Mouse (Mus musculus) left cerebral cortex, postnatal 36 days (tissue): ENCODE measurements around the gene Inpp5d. TPM values are rescaled to one million over a fixed set of nuclear protein-coding genes. Genes with fewer than 3 reads are reported as not detected.

Source experiments
- DNase-seq, 2 experiments: peaks; one replicate each; pipeline ENCODE4 v3.0.0; 2021 to 2022; ENCODE audit warnings: low spot score in 2 of 2, mixed read lengths in 1 of 2
- intact Hi-C: fragments of 180-260 bp; cut with DNase I; formaldehyde crosslinking; loops from one replicate; pipeline ENCODE4 v1.15.1; 2025
- total RNA-seq, 2 experiments: library from RNA; stranded (reverse); gene quantifications; 2 replicates each; pipeline ENCODE4 v1.2.3; 2021

Inpp5d gene
- total RNA-seq: 10 to 100 TPM; 19.8 to 20.5 TPM

- no peak for DNase-seq
- intact Hi-C loops: loop anchor here (5.0 kb wide), 1 partner anchor 37 kb away; no protein-coding TSS in a partner anchor
Measured at GRCm38 (mm10) chr1:87620211-87620668, at the start of gene Inpp5d. TSS of gene Inpp5d (plus strand) at chr1:87620312.

- intact Hi-C loops: no loop called here
- no peak for DNase-seq
Measured at GRCm38 (mm10) chr1:87573261-87573660, 46.9 kb upstream of the Inpp5d start.

DNA sequence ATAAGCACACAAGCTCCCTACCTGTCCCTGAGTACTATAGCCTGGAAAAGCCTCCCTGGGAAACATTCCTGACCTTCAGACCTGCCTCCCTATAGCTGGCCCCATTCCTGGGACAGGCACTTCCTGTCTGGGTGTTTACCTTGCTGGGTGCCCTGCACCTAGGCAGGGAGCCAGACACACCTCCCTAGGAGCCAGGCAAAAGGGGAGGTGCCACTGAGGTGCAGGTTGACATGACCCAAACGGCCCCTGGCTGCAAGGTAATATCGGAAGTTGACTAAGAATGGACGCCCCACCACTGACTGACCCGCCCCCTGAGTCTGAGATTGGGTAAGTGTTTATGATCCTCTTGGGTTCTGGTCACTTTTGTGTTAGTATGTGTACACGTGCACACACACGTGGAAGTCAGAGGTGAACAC lies 46.3 kb upstream of the Inpp5d start, which contains the start of gene Ngef:
Ngef (minus strand) TSS at position 71 of the 416 bp plus-strand sequence.
- no peak for DNase-seq
- intact Hi-C loops: no loop called here

- DNase-seq: no peak
Measured at GRCm38 (mm10) chr1:87574353-87574752, 45.8 kb upstream of the Inpp5d start.

DNA sequence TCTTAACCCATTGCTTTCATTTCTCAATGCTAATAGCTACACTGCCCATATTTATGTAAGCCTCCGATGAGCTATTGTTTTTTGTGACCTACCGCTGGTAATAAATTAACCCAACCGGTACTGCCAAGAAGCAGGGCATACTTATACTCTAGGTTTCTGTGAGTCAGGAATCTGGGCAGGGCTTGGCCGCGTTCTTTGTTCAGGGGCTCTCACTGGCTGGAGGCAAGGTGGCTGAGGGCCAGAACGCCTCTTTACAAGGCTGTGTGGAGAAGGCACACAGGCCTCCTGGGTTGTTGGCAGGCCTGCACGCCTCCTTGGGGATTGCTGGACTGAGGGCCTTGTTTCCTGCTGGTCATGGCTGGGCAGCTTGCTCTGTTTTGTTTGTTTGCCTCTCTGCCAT lies 45.3 kb upstream of the Inpp5d start:
- DNase-seq: no peak

More at GRCm38 (mm10) chr1:87574353-87574752, 45.8 kb upstream of the Inpp5d start:
- intact Hi-C loops: no loop called here

GRCm38 (mm10) chr1:87578965-87579364 lies 41.1 kb upstream of the Inpp5d start:
- intact Hi-C loops: no loop called here
- DNase-seq: no peak

More for the DNA sequence above, 45.3 kb upstream of the Inpp5d start:
- intact Hi-C loops: no loop called here

DNA sequence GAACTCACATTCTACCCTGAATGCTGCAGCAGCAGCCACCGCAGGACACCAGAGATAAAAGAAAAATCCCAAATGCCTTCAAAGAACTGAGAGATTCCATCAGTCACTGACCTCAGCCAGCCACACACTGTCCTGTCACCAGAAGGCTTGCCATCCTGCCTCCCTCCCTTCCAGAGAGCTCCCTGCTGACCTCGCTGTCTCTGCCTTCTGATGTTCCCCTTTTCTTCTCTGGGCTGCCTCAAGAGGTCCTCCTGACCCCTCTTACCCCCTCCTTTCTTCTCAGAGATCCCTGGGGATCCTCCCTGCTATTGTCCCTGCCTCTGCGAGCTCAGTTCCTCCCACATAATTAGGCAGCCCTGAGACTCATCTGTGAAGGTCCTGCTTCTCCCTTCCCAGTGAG lies 39.3 kb upstream of the Inpp5d start:
- DNase-seq: no peak
- intact Hi-C loops: no loop called here

DNA sequence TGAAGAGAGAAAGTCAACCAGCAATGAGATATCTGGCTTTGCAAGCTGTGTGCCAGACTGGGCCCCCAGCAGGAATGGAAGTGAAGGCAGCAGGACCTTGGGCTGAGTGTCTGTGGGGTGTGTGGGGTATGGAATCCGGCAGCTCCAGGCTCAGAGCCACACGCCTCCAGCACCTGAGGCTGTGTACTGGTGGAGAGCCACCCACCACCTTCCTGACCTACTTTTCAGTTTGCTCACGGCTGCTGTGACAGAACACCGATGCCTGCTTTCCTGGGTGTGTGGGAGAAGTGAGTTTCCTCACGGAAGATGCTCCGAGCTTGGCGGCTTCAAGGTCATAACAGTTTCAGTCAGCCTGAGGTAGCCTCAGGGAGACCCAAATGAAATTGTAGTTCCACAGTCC lies 30.9 kb upstream of the Inpp5d start:
- intact Hi-C loops: no loop called here
- DNase-seq: peak; percentile 59 to 76

GRCm38 (mm10) chr1:87589980-87590379 lies 30.1 kb upstream of the Inpp5d start:
- intact Hi-C loops: loop anchor here (5.0 kb wide), 2 partner anchors 83 to 87 kb away; partner anchors contain the start of gene Neu2
- no peak for DNase-seq

DNA sequence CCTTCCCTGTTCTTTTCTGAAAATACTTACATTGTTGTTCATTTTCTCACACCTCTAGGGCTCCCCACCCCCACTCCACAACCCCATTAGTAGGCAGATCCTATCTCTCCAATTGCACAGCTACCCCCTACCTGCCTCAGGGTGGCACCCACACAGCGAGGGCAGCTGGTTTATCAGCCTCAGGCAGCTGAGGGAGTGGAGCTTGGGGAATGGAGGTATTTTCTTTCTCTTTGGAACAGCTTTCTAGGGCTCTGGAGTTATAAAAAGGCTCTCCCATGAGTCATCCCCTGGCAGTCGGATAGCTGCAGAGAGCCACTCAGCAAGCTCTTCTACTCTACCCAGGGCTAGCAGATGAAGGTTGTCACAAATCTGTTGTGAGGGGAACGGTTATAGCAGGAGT lies 25.9 kb upstream of the Inpp5d start:
- peak in 1 of 2 experiments; percentile 58 for DNase-seq
- intact Hi-C loops: loop anchor here (5.0 kb wide), 2 partner anchors 83 to 87 kb away; partner anchors contain the start of gene Neu2

DNA sequence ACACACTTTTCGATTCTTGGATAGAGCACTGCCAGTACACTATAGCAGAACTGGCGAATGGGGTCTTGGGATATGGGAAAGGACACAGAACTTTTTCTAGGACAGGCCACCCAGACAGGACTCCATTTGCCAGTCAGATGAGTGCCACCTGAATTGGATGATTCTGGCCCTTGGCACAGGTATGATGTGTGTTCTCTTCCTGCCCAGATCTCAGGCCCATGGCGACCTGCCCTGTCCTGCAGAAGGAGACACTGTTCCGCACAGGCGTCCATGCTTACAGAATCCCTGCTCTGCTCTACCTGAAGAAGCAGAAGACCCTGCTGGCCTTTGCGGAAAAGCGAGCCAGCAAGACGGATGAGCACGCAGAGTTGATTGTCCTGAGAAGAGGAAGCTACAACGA lies 25.4 kb upstream of the Inpp5d start:
- no peak for DNase-seq
- intact Hi-C loops: loop anchor here (5.0 kb wide), 2 partner anchors 83 to 87 kb away; partner anchors contain the start of gene Neu2

DNA sequence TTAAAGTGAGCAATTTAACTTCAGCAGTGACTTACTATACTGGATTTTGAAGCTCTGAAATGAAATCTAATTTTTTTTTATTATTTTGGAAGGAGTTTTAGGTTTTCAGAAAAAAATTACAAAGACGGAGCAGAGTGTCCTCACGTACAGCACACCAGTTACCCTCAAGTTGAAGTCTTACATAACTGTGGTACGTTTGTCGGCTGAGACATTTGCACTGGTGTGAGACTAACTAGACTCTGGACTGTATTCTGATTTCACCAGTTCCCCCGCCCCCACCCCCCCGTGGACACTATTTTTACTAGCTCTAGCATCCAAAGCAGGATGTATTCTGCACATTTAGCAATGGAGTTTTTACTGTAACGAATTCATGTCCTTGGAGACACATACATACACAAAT lies 19.6 kb upstream of the Inpp5d start:
- intact Hi-C loops: no loop called here
- DNase-seq: no peak

DNA sequence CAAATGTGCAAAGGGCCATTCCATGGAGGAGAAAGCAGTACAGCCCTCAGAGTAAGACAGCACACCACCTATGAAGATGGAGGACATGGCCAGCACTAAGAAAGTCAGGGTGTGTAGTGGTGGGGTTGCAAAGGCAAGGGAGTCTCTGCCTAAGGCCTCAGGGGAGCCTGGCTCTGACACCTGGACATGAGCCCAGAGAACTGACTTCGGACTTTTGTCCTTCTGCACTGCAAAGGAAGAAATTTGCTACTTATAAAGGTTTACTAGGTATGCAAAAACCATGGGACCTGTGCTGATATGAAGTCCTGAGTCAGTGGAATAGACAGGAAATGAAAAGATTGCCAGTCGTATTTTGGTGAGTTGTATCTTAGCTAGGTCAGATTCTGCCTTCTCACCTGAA lies 18.3 kb upstream of the Inpp5d start:
- no peak for DNase-seq
- intact Hi-C loops: no loop called here

DNA sequence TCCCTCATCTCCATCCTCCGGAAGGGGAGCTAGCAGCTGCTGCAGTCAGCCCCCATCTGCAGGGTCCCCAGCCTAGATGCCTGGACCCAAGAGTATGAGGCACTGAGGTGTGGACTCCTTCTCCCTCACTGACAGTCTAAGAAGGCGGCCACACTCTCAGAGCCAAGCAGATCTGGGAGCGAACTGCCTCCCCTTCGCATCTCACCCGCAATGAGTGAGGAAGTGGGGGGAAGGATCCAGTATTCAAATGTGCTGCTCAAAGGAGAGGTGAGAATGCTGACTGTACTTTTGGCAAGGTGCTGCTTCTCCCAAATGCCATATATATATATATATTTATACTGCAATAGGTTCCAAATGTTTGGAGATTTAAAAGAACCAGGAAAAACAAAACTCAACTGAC lies 16.7 kb upstream of the Inpp5d start:
- peak; percentile 52 to 72 for DNase-seq
- intact Hi-C loops: no loop called here

DNA sequence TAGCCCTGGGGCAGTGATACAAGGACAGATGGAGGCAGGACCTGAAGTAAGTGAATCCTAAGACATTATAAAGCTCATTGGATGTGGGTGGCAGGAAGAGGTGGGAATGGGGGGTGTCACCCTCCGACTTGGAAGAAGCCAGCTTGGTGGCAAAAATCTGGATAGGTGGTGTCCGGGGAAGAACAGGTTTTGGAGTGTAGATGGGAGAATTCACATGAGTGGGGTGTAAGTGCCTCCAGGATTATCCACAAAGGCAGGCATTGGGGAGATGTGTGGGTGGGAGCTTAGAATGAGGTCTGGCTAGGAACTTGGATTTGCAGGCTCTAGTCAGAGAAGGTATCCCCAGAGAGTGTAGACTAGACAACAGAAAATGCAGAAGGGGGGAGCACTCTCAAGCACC lies 14.8 kb upstream of the Inpp5d start:
- peak; percentile 39 to 50 for DNase-seq
- intact Hi-C loops: no loop called here

DNA sequence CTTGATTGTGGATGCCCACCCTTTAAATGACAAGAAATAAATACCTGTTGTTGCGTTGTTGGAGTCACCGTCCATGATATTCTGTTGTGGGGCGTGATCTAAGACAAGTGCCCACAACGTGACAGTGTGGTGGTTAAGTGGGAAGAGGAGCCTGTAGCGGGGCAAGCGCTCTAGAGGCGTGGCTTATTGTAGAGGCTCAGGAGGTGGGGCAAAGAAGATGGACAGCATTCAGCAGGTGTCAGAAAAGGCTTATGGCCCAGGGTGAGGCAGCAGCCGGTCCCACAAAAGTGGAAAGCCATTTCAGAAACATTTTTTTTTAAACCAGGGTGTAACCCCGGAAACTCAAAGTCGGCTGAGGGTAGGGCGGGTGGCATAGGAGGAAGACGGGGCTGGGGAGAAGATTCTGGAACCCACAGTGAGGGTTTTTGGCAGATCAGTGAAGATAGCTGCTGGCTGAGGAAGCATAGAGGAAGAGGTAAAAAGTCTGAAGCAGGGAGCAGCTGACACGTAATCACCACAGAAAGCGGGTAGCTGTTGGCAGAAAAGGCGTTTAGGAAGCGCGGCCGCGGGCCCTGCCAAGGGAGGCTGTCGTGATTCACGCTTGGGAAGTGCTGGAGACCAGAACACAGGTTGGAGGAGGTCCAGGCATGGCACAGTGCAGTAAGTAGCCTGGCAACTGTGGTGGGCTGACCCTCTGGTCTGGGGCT lies 12.6 kb upstream of the Inpp5d start:
- intact Hi-C loops: no loop called here
- peak; percentile 76 to 84 for DNase-seq

DNA sequence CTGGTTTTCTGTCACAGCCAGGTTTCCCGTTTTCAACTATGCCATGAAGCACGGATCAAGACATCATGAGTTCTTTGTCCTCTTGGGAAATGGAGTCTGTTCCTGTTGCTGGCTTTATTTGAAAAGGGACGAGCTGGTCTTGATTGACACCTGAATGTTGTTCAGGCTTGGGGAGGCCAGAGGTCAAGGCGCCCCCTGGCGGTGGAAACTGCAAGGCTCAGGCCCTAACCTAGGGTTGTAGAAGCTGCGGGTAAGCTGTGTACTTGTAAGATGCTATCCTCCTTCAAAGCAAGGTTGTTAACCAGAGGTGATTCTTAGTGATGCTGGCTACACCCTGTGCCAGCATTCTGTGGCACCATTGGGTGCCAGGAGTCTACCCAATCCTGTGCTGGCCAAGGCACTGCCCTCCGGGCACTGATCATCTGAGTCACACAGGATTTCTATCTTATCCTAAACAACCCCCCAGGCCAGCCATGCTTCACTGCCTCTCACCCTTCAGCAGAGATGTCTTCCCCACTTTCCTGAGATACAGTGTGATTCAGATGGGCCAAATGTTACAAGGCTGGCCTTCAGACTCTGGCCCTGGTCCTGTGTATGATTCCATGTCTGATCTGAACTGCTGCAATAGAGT lies 11.6 kb upstream of the Inpp5d start:
- intact Hi-C loops: no loop called here
- peak in 1 of 2 experiments; percentile 19 for DNase-seq

- DNase-seq: no peak
- intact Hi-C loops: no loop called here
Measured at GRCm38 (mm10) chr1:87614576-87615295, 5.4 kb upstream of the Inpp5d start.

GRCm38 (mm10) chr1:87620693-87621092 lies 581 bp downstream of the Inpp5d start:
- DNase-seq: no peak
- intact Hi-C loops: loop anchor here (5.0 kb wide), 1 partner anchor 37 kb away; no protein-coding TSS in a partner anchor
